Mouse (Mus musculus) kidney, adult 11 months (tissue): ENCODE data around the gene B3gnt9.
"Not testable (repeated sequence)": the region's sequence is repeated elsewhere in the genome, so short reads cannot be mapped to it uniquely, and the experiment has no call there.

Experiments used
- DNase-seq: peaks from one replicate; pipeline ENCODE4 v3.0.0; 2022

B3gnt9 gene

DNA sequence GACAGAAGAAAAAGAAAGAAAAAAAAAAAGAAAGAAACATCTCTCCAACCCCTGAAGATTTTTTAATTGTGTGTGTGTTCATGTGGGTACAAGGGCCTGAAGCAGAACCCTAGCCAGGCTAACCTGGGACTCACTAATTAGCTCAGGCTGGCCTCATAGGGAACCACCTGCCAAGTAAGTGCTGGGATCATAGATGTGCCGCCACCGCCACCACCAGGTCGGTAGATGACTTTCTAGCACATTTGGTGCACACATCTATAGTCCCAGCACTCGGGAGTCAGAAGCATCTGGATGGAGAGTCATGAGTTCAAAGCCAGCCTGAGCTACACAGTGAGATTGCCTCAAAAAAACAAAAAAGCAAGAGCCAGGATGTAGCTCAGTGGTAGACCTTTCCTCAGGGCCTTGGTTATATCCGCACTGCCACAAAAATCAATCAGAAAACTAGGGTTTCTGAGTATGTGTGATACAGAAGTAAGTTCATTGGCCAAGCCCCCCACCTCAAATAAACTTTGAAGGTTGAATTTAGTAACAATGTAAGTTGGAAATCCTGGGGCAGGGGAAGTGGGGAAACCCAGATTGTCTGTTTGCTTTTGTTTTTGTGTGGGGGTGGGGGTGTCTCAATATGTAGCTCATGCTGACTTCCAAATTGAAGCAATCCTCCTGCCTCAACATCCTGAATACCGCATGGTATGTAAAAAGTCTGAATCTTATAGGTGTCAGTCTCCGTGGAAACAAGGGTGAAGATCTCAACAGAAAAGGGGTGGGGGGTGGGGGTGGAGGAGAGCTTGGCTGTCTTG, 2.6 kb upstream of the B3gnt9 start:
- DNase-seq, result no peak

DNA sequence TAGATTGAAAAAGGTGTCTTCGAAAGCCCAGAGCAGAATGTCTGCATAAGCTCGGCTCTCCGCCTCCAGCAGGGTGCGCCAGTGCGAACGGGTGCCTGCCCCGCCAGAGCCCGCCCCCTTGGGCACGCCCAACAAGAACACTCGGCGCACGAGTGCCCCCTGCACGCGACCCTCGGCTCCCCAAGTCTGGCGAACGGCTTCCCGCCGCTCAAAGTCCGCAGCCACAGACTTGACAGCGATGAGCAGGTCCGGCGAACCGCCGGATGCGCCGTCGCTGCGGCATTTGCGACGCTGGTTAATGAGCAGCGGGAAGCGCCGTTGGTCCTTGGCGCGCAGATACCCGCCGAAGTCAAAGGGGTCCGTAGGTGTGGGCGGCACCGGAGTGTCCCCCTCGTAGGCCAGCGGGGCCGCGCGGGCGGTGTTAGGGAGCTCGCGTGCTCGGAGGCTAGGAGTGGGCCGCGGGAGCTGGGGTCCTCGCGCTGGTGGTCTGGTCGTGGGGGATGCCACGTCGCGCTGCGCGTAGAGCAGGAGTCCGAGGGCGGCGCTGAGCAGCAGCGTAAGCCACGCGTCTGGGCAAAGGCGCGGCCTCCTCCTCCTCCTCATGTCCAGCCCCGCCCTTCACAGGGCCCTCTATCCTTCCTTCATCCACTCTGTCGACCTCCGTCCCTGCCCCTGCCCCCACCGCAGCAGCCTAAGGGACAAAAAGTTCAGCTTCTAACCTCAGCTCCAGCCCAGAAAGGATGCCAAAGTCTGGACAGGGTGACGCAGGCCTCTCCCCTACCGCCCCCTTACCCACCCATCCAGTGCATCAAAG, 594 bp downstream of the B3gnt9 start:
- DNase-seq, result peak; percentile 80

- no peak for DNase-seq
These were observed 1.2 kb downstream of the B3gnt9 start for GRCm38 (mm10) chr8:105253766-105254151.

DNA sequence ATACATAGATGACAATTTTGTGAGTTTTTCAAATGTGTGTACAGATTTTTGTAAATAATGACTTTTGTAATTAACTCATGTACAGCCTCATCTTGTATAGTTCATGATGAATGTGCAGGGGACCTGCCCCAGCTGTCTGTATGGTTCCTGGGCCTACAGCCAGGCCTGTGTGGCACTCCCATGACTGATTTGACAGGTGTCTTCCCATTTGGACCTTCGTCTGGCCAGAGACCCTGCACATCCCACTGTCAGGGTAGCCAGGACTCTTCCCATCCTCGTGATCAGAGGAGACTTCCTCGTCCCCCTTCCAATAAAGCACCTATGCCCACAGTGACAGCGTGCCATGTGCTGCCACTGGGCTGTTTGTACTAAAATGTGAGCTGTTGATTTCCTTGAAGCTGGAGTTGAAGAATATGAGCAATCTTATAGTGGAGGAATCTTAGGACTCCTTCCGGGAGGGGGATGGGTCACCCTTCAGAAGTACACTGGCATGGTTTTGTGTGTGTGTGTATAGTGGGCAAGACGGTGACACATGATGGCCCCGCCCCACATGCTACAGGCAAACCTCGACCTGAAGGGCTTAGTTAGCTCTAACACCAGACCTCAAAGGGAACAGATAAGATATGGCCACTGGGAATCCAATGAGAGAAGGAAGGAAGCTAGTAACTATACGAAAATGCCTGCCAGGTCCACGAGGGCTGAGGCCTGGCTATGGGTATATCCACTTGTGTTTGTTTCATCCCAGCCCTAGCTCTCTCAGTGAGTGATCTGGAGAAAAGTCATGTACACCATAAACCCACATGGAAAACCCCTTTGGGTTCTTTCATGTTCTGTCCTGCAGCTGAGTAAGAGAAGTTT, 2.0 kb downstream of the B3gnt9 start:
- no peak for DNase-seq

- no peak for DNase-seq
These were observed 3.0 kb downstream of the B3gnt9 start for GRCm38 (mm10) chr8:105251954-105252353.

DNA sequence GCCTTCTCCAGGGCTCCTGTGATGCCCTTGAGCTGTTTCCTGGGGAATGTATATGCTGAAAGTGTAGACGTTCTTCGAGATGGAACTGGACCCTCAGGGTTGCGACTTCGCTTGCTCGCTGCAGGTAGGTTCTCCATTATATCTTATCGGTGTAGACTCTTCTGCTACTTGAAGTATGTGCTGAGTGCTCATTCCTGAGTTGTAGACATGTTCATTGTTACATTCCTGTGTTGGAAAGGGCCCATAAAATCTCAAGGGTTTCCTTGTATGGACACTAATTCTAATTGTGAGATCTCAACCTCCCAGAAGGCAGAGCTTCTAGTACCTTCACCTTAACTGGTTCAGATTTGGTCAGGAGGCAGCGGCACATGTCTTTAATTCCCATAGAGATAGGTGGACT, 13.9 kb downstream of the B3gnt9 start:
- no peak for DNase-seq

- no peak for DNase-seq
These were observed 17.4 kb downstream of the B3gnt9 start for GRCm38 (mm10) chr8:105237442-105238142.

DNA sequence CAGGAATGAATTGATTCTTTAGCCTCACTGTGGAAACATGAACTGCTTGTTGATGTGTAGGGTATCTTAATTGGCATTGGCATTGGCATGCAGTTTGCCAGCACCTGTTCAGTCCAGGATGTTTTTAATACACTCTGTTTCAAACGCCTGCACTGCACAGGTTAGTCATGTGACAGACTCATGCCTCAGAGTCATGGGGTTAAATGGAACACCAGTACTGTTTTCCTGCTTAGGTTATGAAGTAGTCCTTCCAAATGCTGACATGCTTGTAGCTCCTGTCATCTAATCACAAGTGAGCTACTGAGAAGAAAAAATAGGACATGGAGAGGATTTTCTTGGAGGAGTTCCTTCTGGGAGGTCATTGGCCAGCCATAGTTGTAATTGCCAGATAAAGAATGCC, 19.7 kb downstream of the B3gnt9 start:
- peak; percentile 26 for DNase-seq

DNA sequence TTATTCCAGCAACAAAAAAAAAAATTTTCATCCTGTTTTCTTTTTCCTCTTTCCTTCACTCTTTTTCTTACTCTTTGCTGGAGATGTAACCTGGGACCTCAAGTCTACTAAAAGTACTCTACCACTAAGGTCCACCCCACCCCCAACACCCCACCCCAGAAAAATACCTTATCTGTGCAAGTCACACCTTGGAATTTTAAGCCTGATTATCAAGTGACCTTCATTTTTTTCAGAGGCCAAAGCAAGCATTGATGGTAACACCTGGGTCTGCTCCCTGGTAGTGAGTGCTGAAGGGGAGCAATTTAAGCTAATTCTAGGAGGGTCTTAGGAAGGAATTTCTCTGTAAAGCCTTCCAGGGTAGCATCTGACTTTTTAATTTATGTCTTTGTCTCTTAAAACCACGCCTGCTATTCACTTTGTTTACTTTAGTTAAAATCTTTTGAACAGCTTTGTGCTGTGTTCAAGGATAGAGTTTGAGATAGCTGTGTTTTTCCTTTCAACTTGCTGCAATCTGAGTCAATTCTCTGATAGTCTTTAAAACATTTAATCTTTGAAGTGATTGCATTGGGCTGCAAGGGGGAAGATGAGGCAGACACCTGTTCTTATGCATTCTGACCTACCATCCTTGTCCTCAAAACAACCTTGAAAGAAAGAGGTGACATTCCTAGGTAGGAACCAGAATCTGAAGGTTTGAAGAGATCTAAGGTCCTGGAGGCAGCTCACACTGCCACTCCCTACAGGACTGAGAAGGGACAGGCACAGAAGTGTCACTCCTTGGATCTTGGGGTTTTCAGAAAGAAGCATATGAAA, 21.6 kb downstream of the B3gnt9 start:
- no peak for DNase-seq

DNA sequence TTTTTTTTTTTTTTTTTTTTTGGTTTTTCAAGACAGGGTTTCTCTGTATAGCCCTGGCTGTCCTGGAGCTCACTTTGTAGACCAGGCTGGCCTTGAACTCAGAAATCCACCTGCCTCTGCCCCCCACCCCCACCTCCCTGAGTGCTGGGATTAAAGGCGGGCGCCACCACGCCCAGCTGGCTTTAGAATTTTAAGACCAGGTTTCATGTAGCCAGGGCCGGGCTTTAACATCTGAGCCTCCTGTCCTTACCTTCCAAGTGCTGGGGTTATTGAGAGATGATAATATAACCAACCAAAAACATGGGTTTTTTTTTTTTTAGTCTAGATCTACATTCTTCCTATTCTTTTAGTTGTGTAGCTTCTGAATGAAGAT, 22.6 kb downstream of the B3gnt9 start:
- DNase-seq, result not testable (repeated sequence)

DNA sequence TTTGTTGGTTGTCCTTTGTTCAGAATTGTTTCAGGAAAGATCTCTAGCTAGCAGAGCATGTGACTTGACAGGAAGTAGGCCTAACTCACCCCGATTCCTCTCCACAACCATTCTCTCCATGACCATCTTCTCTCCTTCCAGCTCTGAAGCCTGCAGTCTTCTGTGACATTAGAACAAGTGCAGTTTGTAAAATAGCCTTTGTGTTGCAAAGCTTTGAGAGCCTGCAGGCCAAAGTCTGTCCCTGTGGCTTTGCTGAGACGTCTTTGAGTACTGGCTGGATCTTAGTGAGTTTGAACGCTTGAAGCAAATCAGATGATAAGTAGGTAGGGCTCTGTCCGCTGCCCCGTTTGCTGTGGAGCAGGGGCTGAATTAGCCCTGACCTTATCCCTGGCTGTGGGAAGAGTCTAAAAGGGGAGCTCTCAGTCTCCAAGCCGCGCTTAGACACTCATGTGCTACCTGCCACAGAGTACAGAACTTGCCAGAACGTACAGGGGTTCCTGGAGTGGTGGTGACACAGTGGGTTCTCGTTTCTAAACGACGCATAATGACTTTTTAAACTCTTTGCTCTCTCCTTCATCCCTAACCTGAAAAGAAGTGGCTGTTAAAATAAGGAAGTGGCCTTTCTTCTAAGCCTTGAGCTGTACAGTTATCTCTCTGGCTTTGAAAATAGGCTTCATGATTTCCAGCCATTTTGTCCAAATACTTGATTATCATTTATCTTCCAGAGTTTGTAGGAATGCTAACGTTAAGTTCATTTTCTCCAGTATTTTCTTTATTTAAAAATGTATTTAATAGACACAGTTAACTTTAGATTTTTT, 23.2 kb downstream of the B3gnt9 start:
- no peak for DNase-seq

DNA sequence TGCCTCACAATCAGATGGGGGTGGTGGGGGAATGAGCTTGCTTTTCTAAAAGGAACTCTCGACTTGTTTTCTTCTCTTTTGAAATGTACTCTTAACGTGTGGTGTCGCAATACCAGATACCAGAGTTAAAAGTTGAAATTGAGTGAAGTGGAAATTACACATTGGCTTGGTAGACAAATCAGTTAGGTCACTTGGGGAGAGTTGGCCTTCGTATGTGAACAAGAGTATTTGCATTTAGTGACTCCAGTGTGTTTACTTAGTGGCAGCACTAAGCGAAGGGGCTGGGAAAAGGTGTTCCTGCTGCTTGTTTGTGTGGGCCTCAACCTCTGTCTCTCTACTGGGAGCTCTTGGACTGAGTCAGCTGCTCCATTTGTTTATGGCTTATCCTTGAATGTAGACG, 29.0 kb downstream of the B3gnt9 start:
- DNase-seq, result no peak

DNA sequence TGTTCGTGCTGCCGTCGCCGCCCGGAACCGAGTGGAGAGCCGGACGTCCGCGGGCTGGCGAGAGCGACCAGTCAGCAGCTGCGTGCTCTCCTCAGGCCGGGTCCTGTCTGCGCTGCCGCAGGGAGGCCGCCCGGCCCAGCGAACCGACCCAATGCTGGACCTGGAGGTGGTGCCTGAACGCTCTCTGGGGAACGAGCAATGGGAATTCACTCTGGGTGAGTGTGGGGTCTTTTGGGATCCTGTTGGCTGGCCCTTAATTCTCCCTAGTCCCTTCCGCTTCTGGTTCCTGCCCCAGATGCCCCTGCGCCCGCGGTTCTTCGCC, 29.7 kb downstream of the B3gnt9 start:
- no peak for DNase-seq

DNA sequence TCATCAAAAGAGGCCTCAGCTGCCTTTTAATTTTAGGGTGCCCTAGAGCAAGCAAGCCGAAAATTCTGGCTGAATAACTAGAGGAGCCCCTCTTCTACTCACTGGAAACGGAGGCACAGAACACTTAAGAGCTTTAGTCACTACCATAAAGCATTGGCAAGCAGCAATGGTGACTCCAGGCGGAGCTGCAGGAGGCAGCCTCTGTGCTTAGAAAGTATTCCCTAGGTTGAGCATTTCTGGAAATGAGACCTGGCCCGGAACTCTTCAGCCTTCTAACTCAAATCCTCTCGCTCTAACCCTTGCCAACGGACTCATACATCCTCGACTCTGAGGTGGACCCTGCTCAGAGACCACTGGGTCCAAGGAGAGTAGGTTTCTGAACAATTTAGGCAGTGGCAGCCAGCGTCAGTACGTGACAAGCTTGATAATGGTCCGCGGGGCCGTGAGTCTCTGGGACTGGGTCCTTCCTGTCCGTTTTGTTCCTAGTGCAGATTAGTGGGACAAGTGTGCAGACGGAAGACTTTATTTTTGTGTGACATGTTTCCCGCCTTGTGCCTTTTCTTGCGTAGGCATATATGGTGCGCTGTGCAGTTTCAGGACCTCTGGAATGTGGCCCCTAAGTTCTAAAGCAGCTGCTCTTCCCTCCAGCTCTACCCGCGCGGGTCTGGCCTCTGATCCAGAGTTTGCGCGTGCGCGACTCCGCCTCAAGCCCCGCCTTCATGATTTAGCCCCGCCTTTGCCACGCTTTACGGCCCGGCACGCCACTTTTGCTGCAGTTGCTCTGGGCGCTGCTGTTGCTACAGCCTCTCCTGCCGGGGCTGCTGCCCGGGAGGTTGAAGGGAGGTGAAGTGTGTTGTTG, 30.3 kb downstream of the B3gnt9 start, which contains the start of gene D230025D16Rik:
Gene D230025D16Rik, plus strand, starts transcription at position 733 of the 859 bp plus-strand sequence.
- peak; percentile 93 for DNase-seq

DNA sequence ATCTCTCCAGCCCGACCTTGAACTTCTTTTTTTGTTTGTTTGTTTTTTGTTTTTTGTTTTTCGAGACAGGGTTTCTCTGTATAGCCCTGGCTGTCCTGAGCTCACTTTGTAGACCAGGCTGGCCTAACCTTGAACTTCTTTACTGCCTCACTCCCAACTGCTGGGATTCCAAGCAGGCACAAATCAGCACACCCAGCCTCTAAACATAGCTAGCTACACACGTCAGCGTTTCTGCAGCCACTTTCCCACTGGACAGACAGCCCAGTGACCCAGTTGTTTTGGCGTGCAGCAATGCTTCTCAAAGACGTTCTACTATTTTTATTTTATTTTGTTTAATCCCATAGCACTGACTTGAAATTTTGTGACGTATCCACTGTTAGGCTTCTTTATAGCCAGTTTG, 31.1 kb downstream of the B3gnt9 start:
- no peak for DNase-seq

- DNase-seq, result no peak
These were observed 36.9 kb downstream of the B3gnt9 start for GRCm38 (mm10) chr8:105217926-105218522.

- no peak for DNase-seq
These were observed 40.8 kb downstream of the B3gnt9 start for GRCm38 (mm10) chr8:105214104-105214503.

GRCm38 (mm10) chr8:105209153-105210110, 45.5 kb downstream of the B3gnt9 start:
- no peak for DNase-seq
